Mouse (Mus musculus) monocyte, adult 59 days (primary cell): Measurements from ENCODE around the gene Hdac4. TPM values are rescaled to one million over a fixed set of nuclear protein-coding genes. Genes with fewer than 3 reads are reported as not detected.

ENCODE experiments used
- total RNA-seq, 2 experiments: library from RNA; stranded (reverse); gene quantifications; one replicate each; pipeline ENCODE4 v1.2.4; 2023

Gene Hdac4
- 10 to 100 TPM; 45.3 to 46.3 TPM for total RNA-seq

DNA sequence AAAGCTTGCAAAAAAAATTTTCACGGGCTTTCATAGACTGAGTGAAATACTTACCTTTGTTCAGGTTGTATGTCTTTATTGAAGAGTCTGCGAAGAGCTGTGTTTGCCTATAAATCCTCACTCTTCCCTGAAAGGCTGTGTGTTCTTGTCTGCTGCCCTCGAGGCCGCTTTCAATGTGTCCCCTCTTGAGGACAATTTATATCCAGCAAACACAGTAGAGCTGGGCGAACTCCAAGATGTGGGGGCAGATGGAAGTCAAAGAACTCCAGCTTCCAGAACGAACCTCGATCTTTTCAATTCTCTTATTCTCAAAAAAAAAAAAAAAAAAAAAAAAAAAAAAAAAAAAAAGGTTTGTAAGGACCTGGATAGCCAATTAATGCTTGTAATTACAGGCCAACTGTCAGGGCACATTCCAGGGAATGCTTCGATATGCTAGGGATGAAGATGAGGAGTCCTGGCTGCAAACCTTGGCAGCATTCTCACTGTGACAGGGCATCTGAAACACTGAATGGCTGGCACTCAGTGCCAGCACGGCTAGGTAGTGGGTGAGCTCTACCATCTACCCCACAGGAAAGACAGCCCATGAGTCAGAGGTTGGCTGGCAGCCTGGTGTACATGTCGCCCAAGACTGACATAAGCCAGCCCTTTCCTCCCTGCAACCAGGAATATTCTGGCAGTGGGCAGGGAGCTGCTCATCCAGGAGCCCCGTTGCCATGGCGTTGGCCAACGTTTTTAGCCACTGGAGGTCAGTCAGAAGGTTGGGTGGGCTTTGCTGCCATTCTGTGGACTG lies at the start of gene Hdac4:
Hdac4 (minus strand) TSS at position 340 of the 790 bp plus-strand sequence.

